Mouse (Mus musculus) right cerebral cortex, postnatal 4 days (tissue): ENCODE data around the gene Krtap5-1.
"Not testable (repeated sequence)": the region's sequence is repeated elsewhere in the genome, so short reads cannot be mapped to it uniquely, and the experiment has no call there.

Source experiments
- DNase-seq: peaks from one replicate; pipeline ENCODE4 v3.0.0-alpha.2; 2022

Krtap5-1 gene

GRCm38 (mm10) chr7:142295418-142295817 lies 1.5 kb downstream of the Krtap5-1 start:
- no peak for DNase-seq

DNA sequence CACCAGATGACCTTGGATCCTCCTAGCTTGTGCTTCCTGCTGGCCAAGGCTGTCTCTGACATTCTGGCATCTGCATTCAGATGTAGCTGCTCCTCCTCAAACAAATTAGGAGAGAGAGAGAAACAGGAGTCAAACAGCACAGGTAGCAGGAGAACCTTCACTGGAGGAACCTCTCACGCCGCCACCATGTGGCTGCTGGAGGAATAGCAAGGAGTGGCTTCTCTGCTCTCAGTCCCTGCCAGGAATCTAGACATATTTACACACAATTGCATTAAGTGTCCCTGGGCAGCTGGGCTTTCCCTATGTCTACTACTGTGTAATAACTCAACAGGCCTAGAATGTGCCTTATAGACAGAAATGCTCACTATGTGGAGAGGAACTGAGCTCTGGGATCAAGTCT lies 3.1 kb downstream of the Krtap5-1 start:
- DNase-seq: peak; percentile 16

GRCm38 (mm10) chr7:142285910-142286612 lies 10.9 kb downstream of the Krtap5-1 start:
- DNase-seq: not testable (repeated sequence)

- DNase-seq: peak; percentile 25
These were observed 11.6 kb downstream of the Krtap5-1 start for GRCm38 (mm10) chr7:142285130-142285835.

- DNase-seq: peak; percentile 98
These were observed 12.3 kb downstream of the Krtap5-1 start for GRCm38 (mm10) chr7:142284615-142285080.

- DNase-seq: peak; percentile 45
These were observed 12.8 kb downstream of the Krtap5-1 start for GRCm38 (mm10) chr7:142284023-142284591.

DNA sequence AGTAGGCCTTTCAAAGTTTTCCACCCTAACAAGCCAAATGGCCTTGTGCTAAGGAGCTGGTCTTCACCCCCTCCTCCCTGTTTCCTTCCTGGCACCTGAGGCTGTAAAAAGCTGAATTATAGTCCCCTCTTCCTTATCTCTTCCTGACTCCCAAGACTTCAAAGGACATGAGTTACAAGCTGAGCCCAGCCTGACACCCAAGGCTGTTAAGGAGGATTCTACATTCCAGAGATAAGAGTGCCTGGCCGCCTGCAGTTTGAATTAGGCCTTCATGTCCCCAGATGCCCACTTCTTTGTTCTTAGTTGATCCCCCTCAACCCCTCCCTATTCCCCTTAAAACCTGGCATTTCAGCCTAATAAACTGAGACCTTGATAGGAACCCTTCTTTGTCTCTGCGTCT lies 14.1 kb downstream of the Krtap5-1 start:
- DNase-seq: not testable (repeated sequence)

- DNase-seq: not testable (repeated sequence)
These were observed 17.6 kb downstream of the Krtap5-1 start for GRCm38 (mm10) chr7:142279291-142279690.

GRCm38 (mm10) chr7:142278183-142278582 lies 18.7 kb downstream of the Krtap5-1 start:
- DNase-seq: peak; percentile 79

DNA sequence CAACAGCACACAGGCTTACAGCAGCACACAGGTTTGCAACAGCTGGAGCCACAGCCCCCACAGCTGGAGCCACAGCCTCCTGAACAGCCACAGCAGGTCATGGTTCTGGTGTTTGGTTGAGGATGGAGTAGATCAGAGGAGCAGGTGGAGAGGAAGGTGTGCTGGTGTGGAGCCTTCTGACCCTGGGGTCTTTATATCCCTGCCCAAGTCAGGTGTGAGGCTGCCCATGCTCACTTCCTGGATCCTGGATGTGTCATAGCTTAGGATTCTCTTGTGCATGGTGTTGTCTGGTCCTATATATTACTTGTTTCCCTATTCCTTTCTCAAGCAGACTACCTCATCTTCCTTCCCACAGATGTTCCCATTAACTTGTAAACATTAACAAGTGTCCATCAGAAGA lies 22.7 kb downstream of the Krtap5-1 start, which contains the start of gene Gm4559:
Gm4559 (minus strand) TSS at position 101 of the 400 bp plus-strand sequence.
- DNase-seq: not testable (repeated sequence)

DNA sequence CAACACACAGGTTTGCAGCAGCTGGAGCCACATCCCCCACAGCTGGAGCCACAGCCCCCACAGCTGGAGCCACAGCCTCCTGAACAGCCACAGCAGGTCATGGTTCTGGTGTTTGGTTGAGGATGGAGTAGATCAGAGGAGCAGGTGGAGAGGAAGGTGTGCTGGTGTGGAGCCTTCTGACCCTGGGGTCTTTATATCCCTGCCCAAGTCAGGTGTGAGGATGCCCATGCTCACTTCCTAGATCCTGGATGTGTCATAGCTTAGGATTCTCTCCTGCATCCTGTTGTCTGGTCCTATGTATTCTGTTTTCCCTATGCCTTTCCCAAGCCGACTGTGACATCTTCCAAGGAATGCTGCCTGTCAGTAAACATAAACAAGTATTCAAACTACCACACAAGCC lies 38.7 kb downstream of the Krtap5-1 start, which contains the start of gene Gm2431:
Gm2431 (minus strand) TSS at position 101 of the 400 bp plus-strand sequence.
- DNase-seq: not testable (repeated sequence)

DNA sequence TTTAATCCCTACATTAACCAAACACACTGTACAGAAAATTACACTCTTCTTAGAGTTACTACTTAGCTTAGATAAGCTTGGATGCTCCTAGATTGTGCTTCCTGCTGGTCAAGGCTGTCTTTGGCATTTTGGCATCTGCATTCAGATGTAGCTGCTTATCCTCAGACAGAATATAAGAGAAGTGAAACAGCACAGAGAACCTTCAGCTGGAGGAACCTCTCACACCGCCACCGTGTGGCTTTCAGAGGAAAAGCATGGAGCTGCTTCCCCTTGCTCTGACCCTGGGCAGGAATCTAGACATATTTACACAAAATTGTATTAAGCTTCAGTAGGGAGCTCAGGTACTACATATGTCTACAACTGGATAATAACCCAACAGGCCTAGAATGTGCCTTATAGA lies 41.4 kb downstream of the Krtap5-1 start:
- DNase-seq: peak; percentile 50

DNA sequence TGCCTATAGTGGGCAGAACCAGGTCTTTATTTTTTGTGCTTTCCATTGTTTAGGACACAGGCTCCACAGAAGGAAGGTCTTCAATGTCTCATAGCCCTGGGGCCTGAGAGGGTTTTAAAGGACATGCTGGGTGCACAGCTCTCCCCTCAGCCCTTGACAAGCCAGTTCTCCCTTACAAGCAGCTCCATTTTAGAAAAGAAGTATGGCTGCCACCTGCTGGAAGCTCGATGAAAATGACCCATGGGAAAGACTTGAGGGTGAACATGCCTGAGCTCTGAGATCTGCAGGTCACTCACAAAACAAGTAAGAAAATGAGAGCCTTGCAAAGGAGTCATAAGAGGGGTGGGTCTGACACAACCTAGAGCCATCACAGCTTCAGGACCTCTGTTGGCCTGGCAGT lies 47.1 kb downstream of the Krtap5-1 start:
- peak; percentile 36 for DNase-seq
